Mouse (Mus musculus) frontal cortex, postnatal 25 days (tissue): ENCODE results near the gene Itga3.

Source experiments
- DNase-seq, 2 experiments: peaks; one replicate each; pipeline ENCODE4 v3.0.0; 2022; ENCODE audit warnings: low spot score in 2 of 2

Gene Itga3

DNA sequence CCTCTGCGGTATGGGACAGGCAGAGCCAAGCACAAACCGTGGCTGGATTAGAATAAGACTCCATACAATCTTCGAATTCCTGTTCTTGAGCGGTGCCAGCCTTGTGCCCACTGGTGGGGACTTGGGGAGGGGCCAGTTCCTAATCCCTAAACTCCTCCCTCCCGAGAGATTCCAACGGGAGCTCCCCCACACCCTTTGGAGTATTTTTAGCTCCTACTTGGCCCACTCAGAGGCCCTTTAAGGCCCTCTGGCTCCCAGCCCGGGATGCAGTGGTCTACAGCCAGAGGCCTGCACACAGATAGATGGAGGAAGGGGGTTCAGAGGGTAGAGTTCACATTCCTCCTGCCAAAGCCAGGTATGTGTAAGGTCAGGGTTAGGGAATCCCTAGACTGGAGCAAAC lies 5.3 kb downstream of the Itga3 start:
- DNase-seq = no peak

DNA sequence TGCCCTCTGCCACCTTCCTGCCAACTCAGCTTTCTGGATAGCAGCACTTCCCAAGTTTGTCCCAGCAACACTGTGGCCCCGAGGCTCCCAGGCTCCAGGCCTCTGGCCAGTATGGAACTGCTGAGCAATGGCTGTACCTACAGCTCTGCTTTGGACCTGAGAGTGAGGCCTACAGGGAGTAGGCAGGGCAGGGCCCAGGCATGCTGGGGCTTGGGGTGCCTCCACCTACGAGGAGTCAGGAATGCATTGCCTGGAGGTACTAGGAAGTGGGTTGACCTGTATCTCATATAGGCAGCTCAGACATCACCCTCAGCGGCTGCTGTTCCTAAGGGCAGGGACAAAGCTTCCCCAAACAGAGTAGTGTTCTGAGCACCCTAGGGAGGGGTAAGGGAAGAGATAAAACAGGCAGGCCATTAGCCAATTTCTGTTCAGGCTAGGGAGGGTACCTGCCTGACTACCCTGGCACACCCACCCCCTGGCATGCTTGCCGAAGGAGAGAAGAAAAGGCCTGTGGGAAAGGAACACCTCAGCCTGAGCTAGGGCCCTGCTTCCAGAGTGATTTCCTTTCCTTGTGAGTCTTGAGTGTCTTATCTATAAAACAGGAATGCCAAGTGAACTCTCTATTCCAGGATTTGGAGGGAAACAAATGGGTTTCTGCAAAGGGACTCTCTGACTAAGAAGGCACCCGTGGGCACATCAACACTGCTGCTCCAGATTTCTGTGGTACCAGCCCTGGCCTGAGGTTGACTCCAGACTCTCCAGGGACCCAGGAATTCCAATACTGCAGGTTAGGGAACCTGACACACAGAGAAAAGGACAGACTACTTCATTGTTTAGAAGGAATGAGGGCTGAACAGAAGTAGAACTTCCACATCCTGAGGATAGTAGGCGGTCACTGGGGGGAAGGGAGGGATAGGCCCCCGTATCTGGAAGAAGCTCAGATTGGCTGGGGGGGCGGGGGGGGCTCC lies 6.2 kb downstream of the Itga3 start:
- DNase-seq = no peak

DNA sequence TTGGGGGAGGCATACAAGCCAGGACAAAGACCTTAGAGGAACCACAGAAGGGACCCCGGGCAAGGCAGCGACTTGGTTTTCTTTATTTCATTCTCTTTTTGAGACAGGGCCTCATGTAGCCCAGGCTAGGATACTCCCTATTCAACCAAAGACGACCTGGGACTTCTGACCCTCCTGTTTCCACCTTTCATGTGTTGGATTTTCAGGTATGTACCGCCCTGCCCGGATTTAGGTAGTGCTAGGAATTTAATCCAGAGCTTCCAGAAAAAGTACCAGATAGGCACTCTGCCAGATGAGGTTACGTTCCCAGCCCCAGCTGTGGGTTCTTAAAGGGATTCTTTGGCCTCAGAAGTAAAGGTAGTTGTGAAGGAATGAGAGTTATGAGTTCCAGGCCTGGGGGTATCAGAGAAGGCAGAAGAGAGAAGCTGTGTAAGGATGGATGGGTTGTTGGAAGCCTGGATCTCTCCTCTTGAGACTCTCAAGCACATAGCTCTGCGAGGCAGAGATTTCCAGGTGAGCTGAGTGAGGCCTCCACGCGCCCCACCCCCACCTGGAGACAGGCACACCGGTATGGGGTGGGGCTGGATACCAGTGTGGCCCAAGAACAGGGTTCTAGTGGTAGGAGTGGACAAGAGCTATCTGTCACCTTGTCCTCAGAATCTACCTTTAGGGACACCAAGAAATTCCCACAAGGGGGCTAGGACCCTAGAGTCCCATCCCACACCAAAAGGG lies 7.2 kb downstream of the Itga3 start:
- no peak for DNase-seq

DNA sequence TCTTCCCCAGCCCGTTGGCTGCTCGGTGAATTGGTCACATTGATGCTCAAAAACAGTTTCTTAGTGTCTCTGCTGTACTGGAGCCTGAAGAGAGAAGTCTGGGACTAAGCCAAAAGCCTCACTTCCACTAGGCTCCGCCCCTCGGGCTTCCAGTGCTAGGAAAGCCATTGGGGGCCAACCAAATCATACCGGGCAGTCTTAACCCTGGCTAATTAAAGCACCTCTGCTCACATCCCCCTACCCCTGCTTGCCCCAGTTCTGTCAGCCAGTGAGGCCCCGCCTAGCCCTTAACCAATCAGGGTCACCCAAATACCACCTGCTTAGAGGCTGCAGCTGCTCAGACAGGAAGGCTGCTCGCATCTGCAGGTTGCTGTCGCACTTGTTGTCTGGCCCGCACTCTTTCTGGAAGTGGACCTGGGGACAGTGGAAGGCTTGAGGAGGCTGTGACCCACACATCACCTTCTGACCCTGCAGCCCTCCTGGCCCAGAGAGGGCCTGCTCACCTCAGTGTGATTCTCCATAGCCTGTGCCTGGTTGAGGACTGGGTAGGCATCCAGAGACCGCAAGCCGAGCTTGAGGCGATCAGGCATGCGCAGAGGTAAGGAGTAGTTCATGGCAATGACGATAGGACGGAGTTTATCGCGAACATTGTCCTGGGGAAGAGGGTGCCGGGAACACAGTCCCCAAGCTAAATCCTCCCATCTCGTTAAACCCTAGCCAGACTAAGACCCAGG lies 19.7 kb downstream of the Itga3 start:
- no peak for DNase-seq

DNA sequence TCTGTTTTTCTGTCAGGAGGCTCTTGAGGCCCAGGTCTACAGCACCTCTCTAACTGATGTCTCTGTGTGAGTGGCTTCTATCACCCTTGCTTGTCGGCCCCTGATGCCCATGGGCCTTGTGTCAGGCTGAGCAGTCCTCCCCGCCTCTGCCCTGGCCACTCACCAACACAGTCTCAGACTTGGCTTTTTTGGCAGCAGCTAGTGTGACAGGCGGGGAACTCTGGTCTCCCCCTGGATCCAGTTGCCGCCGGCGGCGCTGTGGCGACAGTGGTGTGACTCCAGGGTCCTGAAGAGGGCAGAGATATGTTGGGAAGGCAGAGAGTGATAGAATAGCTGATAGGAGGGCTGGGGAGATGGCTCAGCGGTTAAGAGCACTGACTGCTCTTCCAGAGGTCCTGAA lies 23.5 kb downstream of the Itga3 start:
- no peak for DNase-seq

DNA sequence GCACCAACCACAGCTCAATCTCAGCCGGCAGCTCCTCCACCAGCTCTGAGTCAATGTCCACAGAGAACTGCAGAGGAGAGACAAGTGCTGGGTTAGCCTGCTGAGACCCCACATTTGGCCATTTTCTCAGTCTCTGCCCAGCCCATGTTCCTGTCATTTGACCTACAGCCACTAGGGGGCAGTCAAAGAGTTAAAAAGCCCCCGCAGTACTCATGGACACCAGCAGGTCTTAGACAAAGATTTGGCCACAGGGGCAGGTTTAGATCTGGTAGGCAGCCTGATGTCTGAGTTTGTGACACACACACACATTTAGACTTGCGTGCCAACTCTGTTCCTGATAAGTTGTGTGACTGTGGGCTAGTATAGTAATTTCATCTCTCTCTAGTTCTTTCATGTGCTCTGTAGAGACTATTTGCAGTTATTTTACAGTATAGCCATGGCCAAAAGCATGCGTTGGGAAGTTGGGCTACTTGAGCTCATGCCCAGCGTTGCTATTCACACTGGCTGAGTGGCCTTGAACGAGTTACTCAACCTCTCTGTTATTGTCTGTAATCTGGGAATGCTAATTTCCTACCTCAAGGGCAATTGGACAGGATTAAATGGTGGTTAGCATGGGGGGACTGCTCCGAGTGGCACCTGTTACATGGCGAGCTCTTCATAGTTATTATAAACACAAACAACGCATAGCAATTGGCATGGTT lies 29.5 kb downstream of the Itga3 start:
- DNase-seq = no peak

DNA sequence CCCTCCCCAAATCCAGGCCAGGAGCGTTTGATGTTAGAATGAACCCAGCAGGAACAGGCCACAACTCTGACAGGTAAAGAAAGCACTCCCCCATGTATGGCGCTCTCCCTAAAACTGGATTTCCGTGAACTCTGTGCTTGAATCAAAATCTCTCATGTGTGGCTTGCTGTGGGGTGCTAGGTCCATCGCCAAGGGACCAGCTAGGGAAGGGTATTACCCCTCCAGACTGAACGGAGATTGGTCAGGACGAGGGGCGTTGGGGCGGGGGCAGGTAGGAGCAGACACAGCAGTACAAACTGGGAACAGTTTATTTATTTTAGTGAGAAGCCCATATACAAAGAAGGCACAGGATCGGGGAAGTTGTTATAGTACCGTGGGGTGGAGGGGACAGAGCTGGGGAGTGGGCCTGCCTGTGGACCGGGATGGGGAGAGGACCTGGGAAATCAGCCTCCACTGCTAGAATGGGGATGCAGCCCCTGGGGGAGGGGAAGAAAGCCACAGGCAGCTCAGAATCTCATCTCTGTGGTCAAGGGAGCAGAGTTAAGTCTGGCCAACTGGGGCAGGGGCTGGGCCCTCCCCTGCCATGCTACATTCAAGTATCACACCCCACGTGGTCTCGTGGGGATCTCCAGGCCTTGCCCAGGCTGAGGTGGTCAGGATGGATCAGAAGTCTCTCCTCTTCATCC lies 32.3 kb downstream of the Itga3 start:
- no peak for DNase-seq

DNA sequence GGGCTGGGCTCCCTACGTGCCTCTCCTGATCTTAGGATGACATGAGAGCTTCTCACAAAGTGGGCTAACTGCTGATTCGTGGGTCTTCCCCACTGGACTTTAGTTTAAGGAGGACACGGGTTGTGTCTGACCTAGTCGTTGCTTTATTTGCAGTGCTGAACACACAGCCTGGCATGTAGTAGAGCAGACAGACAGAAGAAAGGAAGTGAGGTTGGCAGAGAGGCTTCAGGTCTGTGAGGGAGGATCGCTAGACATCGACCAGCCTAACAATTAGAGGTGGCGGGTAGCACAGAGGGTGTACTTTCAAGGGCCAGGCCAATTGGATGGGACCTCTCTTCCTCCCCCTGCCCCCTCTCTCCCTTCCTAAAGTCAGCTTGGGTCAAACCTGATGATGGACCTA lies 33.0 kb downstream of the Itga3 start:
- peak in 1 of 2 experiments; percentile 3 for DNase-seq

DNA sequence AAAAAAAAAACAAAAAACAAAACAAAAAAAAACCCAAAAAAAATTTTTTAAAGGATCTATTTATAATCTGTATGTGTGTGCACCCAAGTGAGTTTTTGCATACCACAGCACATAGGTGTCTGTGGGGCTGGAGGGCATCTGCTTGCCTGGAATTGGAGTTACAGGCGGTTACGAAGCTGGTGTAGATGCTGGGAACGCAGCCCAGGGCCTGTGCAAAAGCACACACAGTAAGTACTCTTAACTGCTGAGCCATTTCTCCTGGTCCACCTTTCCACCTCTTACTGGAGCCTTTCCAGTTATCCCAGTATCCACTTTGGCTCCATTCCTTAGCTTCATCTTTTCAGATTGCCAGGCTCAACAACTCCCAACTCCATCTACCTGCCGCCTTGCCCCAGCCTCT lies 33.5 kb downstream of the Itga3 start:
- DNase-seq = no peak

DNA sequence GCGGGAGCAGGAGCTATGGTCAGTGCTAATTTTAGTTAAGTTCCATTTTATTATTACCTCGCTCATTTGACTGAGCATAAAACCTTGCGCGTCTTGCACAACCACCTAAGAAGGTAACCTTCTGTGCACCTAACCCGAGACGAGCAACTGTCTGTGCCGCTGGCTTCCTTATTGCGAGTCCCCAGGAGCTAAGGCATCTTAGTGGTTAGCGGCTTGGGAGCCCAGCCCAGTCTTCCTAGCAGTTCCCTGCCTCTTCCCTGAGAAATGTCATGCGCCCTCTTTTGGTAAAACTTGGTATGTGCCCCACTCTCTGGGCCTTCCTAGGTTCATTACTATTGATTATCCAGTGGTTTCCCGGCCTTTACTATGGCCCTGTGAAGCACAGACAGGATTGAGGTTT lies 34.5 kb downstream of the Itga3 start:
- peak; percentile 69 to 72 for DNase-seq

DNA sequence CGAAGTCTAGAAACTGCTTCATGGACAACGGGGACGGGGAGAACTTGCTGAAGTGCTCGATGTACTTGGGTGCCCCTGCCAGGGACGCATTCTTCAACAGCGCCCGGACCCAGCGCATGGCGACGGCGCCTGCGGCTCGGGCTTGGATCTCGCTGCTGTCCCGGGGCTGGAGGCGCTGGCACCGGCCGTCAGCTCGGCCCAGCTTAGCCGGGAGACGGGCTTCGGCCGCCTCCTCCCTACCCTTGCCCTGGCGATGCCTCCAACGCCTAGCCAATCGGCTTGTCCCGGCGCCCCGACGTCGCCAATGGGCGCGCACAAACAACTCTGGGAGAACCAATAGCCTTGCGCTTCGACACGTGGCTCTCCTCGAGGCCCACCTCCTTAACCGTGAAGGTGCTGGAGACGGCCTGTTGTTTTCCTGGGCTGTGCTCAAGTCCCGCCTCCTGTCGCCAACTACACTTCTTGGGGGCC lies 35.4 kb downstream of the Itga3 start, which contains the start of gene Pdk2:
Gene Pdk2 (minus strand): TSS at position 216 of the 471 bp plus-strand sequence.
- DNase-seq = peak; percentile 88 to 93

DNA sequence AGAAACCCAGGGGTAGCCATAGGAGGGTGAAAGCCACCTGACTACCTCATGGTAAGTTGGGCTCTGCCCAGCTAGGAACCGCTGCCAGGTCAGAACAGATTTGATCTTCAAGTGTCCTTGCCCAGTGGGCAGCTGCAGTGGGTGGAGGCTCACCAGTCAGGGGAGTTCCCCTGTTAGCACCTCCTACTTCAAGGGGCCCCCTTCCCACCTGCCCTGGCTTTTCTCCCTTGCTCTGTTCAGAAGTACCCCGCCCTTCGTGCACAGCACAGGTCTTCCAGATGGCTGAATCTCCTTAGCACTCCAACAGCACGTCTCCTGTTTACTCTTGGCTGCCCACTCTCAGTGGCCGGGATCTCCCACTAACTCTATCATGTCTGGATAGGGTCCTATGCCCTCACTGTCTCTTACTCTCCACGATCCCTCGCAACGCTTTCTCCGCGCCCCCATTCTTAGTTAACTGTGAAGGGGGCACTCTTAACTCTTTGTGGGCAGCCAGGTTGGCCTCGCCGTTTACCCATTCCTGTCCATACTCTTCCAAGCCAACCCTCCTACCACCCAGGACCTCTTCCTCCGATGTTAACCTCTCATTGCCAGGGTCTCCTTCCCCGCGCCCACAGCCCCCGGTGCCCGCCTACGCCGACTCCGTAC lies 36.0 kb downstream of the Itga3 start:
- peak in 1 of 2 experiments; percentile 17 for DNase-seq

DNA sequence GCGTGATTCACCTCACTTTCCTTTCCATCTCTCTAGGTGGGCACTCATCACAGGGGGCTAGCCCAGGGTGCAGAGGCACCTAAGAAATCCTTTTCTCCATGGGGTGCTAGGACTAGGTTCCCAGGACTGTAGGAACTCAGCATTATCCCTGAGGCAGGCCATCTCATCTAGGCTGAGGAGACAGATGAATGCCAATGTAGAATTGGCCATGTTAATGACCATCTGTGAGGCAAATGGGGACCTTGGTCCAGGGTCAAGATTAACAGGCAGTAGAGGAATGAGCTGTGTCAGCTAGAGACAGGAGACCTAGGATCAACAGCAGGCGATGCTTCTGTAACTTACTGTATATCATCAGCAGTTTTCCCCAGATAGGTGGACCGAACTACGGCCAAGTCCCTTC lies 36.8 kb downstream of the Itga3 start:
- no peak for DNase-seq

DNA sequence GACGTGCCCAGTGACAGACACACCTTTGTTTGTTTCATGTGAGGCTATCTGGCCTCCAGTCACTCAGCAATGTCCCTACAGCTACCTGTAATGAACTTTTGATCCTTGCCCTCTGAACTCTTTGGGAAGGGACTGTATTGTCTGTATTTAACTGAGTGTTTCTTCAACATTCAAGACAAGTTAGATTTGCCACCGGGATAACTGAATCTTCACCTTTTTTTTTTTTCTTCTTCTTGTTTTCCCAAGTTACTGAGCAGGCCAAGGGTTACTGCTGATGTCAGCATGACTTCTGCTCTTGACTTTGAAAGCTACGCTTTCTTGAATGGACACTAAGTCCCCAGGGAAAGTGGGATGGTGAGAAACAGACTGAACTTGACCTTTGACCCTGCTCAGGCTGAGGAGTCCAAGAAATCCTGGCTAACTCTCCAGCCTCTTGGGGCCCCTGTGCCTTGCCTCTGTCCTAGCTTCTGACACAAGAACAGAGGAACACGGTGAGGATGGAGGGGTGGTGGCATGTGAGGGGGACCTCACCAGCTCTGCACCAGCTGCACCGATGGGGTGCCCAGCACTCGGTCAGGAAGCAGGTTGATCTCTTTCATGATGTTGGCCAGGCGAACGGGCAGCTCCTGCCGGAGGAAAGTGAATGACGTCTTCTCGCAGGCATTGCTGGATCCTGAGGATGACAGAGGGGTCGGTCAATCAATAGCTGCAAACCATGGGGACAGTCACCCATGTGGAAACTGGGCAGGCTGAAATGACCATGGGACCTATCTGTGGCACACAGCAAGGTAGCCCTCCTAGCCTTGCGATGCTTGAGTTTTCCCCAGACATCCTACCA lies 37.6 kb downstream of the Itga3 start:
- DNase-seq = no peak

DNA sequence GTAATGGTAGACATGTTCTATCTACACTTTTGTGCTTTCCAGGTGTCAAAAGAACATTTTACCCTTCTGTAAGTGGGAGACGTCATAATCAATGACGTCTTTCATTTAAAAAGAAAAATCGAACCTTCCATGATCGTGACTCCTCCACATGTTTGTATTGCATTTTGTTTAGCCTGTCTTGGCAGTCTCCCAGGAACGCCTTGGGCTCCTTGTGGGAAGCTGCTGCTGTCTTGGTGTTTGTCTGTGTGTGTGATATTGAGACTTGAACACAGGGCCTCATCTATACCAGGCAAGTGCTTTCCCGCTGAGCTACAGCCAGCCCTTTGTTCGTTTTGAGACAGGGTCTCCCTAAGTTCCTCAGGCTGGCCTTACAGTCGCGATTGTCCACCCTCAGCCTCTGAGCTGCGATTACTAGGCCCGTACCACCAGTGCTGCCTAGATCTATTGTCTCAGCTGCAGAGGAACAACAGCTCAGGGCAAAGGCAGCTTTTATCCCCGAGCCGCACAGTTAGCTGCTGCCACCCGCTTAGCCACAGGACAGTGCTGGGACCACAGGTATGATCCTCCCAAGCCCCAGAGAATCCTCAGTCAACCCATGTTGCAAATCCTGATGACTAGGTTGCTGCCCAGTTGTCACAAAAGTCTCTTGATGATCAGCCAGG lies 38.3 kb downstream of the Itga3 start:
- no peak for DNase-seq

DNA sequence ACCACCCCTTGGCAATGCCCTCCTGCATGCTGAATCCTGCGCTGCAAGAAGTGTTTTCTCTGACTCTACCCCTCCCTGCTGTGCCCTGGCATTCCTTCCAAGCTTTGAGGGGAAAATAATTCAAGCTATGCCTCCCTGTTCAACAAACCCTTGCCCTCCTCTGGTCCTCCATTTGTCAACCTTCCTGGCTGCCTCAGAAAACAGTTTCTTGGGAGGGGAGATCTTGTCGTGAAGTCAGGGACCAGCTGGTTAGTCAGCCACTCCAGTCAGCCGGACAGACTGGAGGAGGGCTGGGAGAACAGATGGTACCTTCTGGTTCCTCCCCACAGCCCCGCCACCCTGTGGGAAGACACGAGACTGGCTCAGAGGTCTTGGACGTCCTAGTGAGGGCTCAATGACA lies 39.3 kb downstream of the Itga3 start:
- no peak for DNase-seq

DNA sequence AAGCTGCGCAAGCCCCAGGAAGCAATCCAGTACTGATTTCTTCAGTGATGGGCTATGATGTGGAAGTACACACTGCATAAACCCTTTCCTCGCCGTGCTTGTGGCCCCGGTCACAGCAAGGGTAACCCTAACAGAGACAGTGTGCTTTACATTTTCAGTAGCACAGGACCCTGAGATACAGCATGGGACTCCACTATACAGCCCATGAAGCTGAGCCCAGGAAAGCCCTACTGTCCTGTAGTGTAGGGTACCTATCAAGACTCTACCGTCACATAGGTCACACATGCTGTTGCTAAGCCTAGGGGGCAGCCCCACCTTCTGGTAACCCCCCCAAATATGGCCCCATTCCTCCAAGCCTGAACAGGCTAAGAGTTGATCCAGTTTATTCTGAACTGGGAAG lies 40.1 kb downstream of the Itga3 start:
- no peak for DNase-seq

DNA sequence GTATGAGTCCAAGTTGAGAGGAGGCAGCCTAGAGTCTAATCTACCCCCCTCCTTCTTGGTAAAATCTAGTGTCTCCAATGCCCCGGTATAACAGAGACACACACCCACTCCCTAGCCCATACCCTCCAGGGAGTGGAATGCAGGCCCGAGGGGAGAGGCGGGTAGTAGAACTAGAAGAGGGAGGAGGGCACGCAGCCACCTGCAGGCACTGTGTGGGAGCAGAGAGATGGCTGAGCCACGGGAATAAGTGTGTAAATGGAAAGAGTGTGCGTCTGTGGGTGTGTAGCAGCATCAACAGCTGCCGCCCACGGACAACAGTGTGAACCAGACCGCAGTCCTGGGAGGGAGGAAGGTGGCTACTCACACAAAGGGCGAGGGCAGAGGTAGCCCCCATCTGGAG lies 41.7 kb downstream of the Itga3 start:
- no peak for DNase-seq

DNA sequence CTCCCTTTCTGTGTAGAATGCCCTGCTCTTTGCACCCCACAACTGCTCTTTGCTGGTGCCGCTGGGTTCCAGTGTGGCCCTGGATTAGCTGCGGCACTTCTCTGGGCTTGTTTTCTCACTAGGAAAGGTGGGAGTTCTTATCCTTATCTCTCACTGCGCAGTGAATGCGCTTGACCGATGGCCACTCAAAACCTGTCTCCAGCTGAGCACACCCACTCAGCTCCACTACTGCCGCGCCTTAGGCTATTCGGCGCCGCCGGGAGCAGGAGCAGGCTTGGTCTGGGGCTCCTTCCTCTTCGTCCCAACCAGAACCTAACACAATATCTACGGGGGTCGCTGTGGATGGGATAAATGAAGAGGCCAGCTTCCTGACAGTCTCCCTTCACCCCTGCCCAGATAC lies 43.0 kb downstream of the Itga3 start:
- DNase-seq = no peak
